Mouse (Mus musculus) kidney, postnatal 4 days (tissue): ENCODE data around the gene Ace3.
"Not testable (repeated sequence)": the region's sequence is repeated elsewhere in the genome, so short reads cannot be mapped to it uniquely, and the experiment has no call there.

Experiments used
- DNase-seq, 2 experiments: peaks; one replicate each; pipeline ENCODE4 v3.0.0; 2021; ENCODE audit warnings: mixed read lengths in 2 of 2

Gene Ace3

DNA sequence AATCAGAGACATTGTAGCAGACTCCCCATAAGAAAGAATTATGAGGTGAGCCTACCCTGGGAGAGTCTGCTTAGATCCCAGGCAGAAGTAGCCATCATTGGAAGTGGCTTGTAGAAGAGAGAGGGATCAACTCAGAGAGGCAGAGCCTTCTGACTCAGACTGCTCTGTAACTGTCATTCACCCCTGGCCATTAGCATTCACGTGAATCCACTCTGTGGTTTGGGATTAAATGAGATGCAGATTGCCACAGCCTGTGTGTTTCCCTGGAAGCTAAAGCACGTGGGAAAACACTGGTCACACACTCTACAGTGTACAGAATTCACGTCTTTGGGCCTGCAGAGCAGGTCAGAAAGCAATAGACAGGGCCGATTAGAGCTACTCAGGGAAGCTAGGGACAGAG is 10.0 kb upstream of the Ace3 start:
- DNase-seq = no peak

DNA sequence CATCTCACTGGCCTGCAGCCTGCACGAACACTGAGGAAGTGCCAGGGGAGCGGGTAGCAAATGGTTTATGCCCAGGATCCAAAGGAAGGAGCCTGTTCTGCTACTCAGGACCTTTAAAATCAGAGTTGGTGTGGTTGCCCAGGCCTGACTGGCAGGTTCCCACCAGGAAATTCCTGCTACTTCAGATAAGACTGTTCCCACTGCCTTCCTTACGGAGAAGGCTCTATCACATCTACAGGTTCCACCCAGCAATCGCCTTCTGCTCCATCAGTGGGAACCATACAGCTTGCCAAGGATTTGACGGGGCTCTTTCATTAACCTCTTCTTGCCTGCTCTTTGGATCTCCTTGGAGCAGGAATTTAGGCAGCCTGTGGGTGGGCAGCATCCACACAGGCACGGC is 7.0 kb upstream of the Ace3 start:
- DNase-seq = no peak

DNA sequence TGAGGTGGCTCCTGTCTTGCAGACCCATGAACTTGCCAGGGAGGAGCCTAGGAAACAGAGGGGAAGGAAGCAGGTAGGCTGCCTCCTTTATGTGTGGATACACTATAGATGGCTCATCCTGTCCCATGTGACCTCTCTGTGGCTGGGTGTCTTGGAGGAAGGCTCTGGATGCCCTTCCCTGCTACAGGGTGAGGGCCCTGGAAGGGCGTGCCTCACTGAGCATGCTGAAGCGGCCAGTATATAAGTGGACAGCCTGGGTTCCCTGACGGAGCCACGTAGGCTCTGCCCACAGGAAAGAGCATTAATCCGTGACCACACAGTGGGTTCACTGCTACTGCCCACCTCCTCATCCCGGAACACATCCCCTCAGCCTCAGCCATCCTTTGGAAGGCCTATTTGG is 5.0 kb upstream of the Ace3 start:
- DNase-seq = no peak

DNA sequence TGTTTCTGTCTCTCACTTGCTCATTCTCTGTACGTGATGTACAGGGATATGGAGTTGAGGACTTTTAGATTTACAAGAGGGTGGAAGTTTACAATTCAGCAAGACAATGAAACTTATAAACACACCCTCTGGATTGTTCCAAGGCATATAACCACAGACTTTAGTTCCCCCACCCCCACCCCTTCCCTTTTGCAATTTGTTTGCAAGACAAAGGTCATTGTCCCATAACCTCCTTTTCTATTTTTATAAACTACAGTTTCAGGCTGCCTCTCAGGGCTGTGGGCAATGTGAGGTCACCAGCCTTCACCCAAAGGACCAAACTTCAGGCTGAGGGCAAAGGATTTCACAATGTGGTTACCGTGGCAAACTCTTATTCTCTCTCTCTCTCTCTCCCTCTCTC is 4.2 kb upstream of the Ace3 start:
- no peak for DNase-seq

DNA sequence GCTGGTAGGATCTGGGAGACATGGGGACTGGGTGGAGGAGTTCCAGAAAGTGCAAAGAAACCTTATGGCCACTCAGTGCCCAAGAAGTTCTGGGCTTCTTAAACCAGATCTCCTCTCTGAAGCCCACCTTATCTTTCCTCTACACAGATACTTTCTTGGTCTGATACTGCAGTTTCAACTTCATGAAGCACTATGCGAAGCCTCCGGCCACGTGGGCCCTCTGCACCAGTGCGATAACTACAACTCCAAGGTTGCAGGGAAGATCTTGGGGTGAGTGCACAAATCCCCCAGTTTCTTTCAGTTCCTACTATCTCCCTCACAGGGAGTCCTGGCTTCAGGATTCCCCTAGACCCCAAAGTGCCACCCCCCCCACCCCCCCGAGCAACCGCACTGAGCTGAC is 5.6 kb downstream of the Ace3 start:
- no peak for DNase-seq

DNA sequence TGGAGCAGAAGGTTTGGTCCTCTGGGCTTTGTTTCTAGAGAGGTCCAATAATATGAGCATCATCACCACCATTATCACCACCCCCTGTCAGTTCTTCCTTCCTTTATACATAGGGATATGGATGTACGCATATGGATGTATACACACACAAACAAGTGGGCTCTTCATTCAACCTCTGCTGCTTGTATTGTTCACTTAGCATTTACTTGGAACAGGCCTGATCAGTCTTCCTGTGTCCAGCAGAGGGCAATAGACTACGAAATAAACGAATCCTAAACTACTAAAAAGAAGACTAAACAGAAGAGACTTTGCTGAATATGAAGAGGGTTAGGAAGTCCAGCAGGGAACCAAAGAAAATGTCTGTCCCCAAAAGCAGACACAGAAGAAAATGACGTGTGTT is 7.2 kb downstream of the Ace3 start:
- peak; percentile 15 to 32 for DNase-seq

DNA sequence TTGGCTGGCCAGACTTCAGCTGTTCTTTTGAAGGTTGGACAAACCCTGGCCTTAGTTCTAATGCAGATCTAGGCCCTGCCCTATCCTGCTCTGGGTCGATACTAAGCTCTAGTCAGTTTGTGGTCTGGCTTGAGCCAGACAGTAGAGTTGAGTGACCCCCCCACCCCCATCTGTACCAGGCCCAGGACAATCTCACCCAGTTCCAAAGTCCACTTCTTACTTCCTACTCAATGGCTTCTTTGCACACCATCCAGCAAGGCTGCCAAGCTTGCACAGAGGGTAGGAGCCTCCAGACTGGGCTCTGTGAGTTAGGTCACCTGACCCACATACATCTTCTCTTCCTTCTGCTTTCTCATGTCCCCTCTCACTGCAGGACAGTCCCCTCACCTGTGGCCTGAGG is 10.1 kb downstream of the Ace3 start:
- peak in 1 of 2 experiments; percentile 43 for DNase-seq

DNA sequence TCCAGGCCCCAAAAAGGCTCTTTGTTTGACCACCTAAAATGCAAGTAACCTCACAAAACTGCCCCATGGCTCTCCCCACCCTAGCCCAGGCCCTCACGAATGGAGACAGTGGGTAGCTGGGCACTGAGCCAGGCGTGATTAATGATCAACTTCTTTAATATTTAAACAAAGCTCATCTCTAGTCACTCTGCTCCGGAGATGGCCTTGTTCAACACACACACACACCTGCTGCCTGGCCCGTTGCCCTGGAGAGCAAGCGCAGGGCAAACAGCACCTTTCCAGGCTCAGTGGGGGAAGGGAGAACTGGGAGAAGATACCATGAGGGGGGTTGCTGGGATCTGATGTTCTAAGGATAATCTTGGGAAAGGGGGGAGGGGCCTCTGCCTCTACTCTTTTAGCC is 11.5 kb downstream of the Ace3 start:
- peak; percentile 62 to 75 for DNase-seq

DNA sequence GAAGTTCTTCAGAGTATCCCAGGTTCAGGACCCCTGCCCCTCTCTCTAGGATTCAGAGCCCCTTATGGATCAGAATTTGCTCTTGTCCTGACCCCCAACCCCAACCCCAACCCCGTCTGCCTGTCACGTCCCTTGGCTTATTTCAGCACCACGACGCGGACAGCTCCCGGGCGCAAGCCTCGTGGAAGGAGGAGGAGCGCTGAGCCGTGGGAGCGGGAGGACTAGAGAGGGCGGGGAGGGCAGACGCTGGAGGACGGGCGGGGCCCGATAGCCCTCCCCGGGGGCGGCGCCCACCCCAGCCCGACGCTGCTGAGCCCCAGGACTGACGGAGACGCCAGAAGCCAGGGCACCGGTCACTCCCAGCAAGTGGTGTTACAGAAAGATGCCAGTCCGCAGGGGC is 13.3 kb downstream of the Ace3 start, which contains the start of gene Kcnh6:
TSS of gene Kcnh6 (plus strand) at position 304 of the 400 bp plus-strand sequence.
- peak; percentile 92 for DNase-seq

DNA sequence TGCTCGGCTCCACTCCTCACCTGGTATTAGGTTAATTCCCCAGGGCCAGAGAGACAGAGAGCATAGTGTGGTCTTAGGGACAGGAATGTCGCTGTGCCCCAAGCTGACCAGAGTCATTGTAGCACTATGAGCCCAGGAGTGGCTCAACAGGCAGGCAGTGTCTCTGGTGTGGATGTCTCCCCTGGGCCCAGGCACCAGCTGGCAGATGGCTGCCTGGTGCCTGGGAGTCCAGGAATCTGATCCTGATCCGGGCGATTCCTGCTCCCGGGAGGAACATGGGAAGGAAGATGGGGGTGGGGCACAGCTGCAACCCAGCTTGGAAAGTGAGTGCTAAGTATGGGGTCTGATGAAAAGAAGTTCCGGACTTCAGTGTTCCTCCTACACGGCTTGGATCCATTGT is 18.2 kb downstream of the Ace3 start:
- DNase-seq = no peak

DNA sequence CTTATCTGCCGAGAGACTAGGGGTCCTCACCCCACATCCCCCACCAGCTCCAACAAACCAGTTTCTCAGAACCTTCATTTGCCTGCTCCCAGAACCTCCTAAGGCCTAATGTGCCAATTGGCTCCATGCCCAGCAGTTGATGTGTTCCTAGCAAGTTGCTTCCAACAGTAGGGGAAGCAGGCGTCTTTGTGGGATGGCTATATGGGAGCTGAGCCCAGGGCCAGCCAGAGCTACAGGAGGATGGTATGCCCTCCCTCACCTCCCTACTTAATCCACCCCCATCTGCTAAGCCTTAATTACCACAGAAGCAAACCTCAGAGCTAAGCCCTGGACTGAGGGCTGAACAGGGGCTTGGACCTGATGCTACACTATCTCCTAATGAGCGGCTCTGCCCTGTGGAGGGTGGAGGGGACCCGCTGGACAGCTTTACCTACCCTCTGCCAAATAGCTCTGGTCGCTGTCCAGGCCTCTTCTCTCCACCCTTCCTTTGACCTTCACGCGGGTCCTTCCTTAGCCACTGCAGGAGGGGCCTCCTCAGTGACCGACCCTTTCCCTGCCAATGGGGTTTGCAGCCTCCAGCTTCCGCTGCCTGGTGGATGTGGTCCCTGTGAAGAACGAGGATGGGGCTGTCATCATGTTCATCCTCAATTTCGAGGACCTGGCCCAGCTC is 19.2 kb downstream of the Ace3 start:
- peak; percentile 39 to 47 for DNase-seq

DNA sequence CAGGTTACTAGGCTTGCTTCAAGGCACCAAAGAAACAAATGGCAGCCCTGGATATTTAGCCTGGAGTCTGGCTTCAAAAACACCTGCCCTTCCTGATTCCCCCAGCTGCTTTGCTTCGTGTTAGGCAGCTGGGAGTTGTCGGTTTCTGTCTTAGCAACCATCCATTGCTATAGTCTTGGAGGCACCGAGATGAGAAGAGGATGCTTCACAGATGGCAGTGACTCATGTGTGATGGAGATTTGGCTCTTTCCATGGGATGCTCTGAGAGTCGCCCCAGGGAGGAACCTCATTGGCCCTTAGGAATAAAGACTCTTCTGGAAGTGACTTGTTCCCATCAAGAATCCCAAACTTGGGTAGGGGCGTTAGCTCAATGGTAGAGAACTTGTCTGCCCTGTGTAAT is 22.0 kb downstream of the Ace3 start:
- DNase-seq = no peak

DNA sequence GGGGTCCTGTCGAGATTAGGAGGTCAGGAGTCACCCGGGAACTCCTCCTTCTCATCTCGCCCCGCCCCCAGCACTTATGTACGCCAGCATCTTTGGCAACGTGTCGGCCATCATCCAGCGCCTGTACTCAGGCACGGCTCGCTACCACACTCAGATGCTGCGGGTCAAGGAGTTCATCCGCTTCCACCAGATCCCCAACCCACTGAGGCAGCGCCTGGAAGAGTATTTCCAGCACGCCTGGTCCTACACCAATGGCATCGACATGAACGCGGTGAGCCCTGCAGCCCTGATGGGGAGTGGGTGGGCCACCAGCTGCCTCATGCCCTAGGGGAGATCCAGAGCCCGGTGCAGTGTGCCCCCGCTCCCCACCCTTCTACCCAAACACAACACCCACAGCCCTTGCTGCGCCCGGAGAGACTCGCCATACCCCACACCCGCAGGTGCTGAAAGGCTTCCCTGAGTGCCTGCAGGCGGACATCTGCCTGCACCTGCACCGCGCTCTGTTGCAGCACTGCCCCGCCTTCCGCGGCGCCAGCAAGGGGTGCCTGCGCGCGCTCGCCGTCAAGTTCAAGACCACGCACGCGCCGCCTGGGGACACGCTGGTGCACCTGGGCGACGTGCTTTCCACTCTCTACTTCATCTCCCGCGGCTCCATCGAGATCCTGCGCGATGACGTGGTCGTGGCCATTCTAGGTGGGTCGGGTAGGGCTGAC is 25.7 kb downstream of the Ace3 start:
- DNase-seq = peak; percentile 28 to 48

DNA sequence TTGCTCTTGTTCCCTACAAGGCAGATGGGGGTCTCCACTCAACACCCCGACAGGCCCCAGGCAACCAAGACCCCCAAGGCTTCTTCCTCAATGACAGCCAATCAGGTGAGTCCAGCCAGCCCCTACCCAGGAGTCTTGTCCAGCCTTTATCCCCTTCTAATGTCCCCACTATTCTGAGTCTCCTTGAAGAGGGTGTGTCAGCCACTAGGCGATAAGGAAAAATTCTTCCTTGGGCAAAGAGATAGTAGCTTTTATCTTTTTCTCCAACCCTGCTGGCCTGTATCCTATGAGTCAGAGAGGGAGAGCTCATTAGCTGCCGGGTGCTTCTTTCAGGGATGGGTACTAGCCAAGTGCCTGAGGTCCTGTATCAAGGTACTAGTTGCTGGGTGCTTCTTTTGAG is 31.3 kb downstream of the Ace3 start:
- DNase-seq = no peak

DNA sequence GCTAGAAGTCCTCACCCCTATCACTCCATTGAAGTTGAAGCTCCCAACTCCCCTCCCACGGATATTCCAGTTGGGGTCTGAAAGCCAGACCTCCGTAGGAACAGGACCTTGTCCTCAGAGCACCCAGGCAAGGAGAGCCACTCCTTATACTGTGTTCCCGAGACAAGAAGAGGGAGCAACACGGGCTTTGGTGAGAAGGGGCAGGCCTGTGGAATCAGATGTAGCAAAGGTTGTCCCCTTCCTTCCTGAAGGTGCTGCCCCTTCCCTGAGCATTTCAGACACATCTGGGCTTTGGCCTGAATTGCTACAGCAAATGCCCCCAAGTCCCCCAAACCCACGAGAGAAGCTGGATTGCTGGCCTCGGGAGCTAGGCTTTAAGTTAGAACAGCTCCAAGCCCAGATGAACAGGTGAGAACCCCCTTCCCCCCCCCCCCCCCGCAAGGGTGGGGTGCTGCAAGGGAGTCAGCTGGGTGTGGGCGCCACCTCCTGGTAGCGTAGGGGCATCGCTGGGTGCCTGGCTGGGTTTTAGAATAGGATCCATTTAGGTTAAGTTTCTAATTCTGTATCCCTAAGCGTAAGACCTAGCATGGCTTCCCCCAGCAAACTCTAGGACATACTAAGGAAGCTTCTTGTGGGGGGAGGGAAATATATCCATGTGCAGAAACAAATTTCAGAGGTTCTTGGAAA is 32.1 kb downstream of the Ace3 start:
- DNase-seq = peak; percentile 79 to 80

DNA sequence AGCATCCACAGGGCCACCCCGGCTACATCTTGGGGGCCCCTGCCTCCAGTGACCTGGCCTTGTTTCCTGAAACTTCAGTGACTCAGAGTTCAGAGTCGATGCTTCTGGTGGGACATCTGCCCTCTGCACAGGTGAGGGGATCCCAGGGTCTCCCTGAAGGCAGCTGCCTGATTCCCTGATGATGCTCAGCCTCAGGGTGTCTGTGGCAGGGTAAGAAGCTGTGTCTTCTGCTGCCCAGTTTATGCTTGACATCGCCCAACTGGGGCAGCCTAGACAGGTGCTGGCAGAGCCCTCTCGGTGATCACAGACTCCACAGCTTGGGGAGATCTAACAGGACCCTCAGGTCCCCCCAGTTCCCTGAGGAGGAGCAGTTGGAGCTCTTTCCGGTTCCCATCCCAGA is 33.1 kb downstream of the Ace3 start:
- no peak for DNase-seq

DNA sequence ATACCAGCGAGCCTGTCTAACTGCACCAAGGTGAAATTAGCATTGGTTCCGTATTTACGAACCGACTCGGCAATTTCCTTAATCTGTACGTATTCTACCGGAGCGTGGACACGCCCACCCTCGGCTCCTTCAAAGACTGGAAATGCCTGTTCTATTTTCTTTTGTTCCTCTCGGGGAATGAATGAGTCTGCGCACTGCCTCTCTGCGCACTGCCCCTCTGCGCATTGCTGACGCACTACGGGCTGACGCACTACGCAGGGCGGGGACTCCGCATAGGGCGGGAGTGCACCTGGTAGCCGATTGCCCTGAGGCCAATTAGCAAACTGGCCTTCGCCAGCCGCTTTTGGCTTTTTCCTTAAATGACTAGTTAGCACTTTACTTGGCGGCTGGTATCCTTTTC is 37.6 kb downstream of the Ace3 start:
- DNase-seq = not testable (repeated sequence)

DNA sequence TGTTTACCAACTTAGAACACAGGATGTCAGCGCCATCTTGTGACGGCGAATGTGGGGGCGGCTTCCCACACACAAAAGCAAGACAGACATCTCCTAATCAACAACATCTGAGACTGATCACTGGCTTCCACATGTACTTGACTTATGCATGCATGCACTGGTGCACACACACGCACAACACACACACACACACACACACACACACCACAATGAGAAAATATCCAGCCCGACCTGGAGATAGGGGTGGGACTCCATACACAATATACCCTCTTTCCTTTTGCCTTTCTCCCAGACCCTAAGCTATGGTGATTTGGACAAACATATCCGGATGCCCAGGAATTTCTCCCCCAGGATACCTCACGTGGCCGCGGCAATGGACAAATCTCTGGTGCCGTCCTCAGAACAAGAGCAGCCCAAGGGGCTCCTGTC is 39.0 kb downstream of the Ace3 start:
- DNase-seq = peak; percentile 41 to 59

DNA sequence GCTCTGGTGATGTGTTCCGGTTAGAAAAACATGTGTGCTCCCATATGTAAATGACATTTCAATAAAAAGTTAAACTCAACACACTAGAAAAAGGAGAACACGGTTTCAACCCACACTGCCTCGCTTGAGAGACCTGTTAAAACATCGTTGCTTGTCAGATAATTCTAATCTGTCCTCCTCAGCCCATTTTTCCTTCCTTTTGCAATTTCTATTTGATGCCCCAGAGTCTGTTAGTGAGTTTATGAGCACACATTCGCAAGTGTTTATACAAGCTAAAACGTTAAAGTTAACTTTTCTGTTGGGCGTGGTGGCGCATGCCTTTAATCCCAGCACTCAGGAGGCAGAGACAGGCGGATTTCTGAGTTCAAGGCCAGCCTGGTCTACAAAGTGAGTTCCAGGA is 40.5 kb downstream of the Ace3 start:
- DNase-seq = no peak

DNA sequence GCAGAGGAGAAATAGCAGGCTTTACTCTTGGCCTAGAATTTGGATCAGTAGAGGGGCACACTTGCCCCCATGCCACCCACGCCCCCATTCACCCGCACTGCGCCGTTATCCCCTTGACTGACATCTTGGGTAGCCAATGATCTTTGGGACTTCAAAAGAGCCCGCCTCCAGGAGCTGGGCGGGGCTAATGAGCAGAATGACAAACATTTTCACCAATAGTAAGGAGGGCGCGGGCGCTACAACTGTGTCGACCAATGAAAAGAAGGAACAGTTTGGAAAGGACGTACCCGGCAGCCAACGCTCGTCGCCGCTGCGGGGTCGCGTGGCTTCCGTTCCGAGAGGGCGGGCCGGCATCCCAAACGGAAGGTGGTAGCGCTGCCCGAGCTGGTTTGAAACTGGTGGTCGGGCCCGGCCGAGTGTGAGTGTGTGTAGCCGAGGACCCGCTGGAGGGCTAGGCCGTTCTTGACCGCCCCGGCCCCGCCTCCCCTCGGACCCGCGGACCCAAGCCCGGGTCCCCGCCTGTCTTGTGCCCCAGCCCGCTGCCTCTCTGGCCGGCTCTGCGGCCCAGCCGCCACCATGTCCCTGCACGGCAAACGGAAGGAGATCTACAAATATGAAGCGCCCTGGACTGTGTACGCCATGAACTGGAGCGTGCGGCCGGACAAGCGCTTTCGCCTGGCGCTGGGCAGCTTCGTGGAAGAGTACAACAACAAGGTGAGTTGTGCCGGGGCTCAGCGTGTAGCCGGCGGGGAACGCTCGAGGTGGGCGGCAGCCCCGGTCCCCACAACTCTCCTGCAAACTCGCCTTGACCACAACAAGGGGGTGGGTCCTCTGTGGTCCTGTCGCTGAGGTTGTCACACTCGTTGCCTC is 42.3 kb downstream of the Ace3 start, which contains the start of gene Dcaf7:
TSS of gene Dcaf7 (plus strand) at position 325 of the 870 bp plus-strand sequence.
- DNase-seq = peak; percentile 95 to 98

DNA sequence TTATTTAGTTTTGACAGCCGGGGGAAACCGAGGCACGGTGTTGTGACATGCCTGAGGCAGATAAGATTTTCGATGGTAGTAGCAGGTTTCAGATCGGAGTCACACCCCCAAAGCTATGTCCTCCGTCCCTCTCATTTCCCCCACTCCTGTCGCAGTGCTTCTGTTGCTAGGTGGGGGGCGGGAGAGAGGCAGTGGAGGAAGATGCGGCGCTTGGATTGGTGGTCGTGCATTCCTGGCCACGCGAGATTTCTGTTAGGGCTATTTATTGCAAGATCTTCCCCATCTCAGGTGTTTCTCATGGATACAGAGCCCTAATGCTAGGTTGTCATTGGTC is 42.9 kb downstream of the Ace3 start:
- peak; percentile 64 to 81 for DNase-seq

DNA sequence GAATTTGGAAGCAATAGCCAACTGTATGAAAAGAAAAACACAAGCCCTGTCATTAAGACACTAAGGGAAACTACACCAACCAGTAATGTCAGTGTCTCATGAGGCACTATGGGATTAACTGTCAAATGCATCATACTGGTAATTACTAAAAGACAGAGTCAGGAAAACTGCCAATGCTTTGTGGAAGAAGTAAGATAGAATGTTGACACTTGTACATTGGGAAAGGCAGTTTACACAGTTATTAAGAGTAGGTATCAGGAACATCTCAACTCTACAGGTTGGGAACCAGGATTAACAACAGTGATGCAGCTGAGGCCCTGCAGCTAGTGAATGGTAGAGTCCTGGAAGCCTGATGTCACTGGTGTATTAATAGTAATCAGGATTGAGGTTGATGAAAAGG is 49.9 kb downstream of the Ace3 start:
- no peak for DNase-seq

DNA sequence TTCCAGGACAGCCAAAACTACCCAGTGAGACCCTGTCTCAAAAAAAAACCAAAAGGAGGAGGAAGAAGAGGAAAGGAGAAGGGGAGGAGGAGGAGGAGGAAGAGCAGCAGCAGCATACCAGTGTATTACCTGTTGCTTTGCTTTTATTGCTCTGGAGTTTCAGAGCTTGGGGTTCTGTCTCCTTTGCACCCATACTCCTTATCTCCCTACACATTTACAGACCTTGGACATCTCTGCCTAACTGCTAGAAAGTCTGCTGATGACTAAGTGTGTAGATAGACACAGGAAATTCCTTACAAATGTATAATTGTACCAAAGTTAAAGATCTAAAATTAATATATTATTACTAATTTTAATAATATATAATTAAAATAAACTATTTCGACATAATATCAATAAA is 50.8 kb downstream of the Ace3 start:
- DNase-seq = no peak
